Mouse (Mus musculus) limb, embryonic 11.5 days (tissue): ENCODE results near the gene Cyp4f18. TPM values are rescaled to one million over a fixed set of nuclear protein-coding genes. Genes with fewer than 3 reads are reported as not detected.
A peak's percentile ranks its signal among the peaks of the same experiment; 100 is the strongest.

ENCODE experiments used
- ATAC-seq: fragments of 200-750 bp; cut with Nextera tagmentation; 2 replicates; pipeline ENCODE4 v1.8.0; 2017; ENCODE audit warnings: low read depth; ENCODE audit not compliant: insufficient number of reproducible peaks, low FRiP score, low TSS enrichment
- DNase-seq: peaks from one replicate; pipeline ENCODE4 v3.0.0-alpha.2; 2015; ENCODE audit warnings: low spot score
- H3K27ac ChIP-seq: fragments of 300-500 bp; sonication (generic); replicated peaks from 2 replicates; pipeline ENCODE4 v1.5.1; 2014; ENCODE audit warnings: low read depth, mild to moderate bottlenecking, low read length
- H3K27me3 ChIP-seq: fragments of 300-500 bp; sonication (generic); 2 replicates; pipeline ENCODE4 v1.6.1; 2014; ENCODE audit warnings: mild to moderate bottlenecking, low read length, mixed read lengths; ENCODE audit not compliant: control insufficient read depth, insufficient read depth
- H3K36me3 ChIP-seq: fragments of 300-500 bp; sonication (generic); 2 replicates; pipeline ENCODE4 v1.6.1; 2014; ENCODE audit warnings: mild to moderate bottlenecking, low read length, moderate library complexity, mixed read lengths; ENCODE audit not compliant: control insufficient read depth, insufficient read depth
- H3K4me1 ChIP-seq: fragments of 300-500 bp; sonication (generic); 2 replicates; pipeline ENCODE4 v1.6.1; 2014; ENCODE audit warnings: low read length, mixed read lengths; ENCODE audit not compliant: control insufficient read depth, insufficient read depth
- H3K4me2 ChIP-seq: fragments of 300-500 bp; sonication (generic); 2 replicates; pipeline ENCODE4 v1.6.1; 2014; ENCODE audit warnings: low read depth, mild to moderate bottlenecking, moderate library complexity; ENCODE audit not compliant: severe bottlenecking
- H3K4me3 ChIP-seq: fragments of 300-500 bp; sonication (generic); 2 replicates; pipeline ENCODE4 v1.5.1; 2014; ENCODE audit warnings: low read depth, low read length
- H3K9ac ChIP-seq: fragments of 300-500 bp; sonication (generic); 2 replicates; pipeline ENCODE4 v1.6.1; 2014; ENCODE audit warnings: mild to moderate bottlenecking, low read length
- H3K9me3 ChIP-seq: fragments of 300-500 bp; sonication (generic); 2 replicates; pipeline ENCODE4 v1.6.1; 2016; ENCODE audit warnings: low read length; ENCODE audit not compliant: control insufficient read depth
- WGBS: fragments of 180-500 bp; shearing (Covaris S2); extraction: QIAGEN DNeasy Blood & Tissue Kit; methylation state at CpG from one replicate; pipeline ENCODE4 v1.1.7; 2014; 5-methylcytosine and 5-hydroxymethylcytosine counted together
- polyA plus RNA-seq: library from polyadenylated mRNA; unstranded; fragments of >200 nt; fragmentation: Nextera tagmentation; extraction: Ambion mirVana; gene quantifications from 2 replicates; pipeline ENCODE4 v1.2.1, GENCODE M21; 2014

Gene Cyp4f18
- polyA plus RNA-seq, 1 experiment from 2014 or later: 1.0 TPM

DNA sequence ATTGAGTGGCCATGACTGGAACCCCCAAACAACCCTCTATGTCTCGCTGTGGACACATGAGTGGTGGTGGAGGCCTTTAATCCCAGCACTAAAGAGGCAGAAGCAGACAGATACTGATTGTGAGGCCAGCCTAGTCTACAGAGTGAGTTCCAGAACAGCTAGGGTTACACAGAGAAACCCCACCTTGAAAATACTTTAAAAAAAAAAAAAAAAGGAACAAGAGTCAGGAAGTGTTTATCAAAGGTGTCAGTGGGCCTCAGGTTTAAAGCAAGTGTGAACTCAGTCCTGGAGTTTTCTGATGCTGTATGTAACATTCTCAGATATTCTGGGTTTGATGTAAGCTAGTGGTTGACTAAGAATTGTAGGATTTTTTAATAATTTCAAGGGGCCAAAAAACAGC, 56.9 kb downstream of the Cyp4f18 start:
- Histone ChIP-seq H3K9ac (no peak overlapping the region), H3K36me3 (no peaks in the 10 kb centered on the region; the same call in 1 of the 2 replicates), H3K27me3 (no peaks in the 10 kb centered on the region), H3K4me1 (no peaks in the 10 kb centered on the region), H3K4me2 (no peak overlapping the region), H3K27ac (no peak overlapping the region), H3K4me3 (no peak overlapping the region), H3K9me3 (no peaks in the 10 kb centered on the region; the same call in 1 of the 2 replicates)
- ATAC-seq (no peak), DNase-seq (peak; percentile 18)
- WGBS: 97% methylated on average over 1 of the region's 1 CpGs

DNA sequence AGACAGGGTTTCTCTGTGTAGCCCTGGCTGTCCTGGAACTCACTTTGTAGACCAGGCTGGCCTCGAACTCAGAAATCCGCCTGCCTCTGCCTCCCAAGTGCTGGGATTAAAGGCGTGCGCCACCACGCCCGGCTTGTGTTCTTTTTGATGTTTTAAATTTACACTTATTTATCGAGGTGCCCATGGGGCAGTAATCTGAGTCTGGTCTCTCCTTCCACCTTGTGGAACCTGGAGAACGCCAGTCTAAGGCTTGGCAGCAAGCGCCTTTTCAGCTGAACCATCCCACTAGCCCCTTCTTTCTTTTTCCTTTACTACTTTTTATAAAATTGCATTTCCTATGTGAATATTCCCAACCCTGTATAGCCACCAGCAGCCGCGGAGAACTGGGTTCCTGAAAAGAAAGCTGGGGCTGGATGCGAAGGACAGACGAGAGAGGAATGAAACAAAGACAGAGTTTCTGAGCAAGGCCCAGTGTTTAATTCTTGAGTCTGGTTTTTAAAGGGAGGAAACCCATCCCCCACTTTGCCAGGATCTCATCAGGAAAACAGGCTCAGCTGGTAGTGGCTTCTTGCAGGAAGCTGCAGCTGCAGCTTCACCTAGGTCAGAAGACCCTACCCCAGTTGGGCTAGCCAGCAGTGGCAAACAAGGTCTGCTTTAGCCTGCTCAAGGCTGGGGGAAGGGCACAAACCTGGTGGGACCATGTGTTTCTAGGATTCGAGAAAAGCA, 57.8 kb downstream of the Cyp4f18 start:
- DNase-seq (peak; percentile 32), ATAC-seq (no peak)
- Histone ChIP-seq H3K36me3 (no peaks in the 10 kb centered on the region; the same call in 1 of the 2 replicates), H3K9me3 (no peaks in the 10 kb centered on the region; the same call in 1 of the 2 replicates), H3K27me3 (no peaks in the 10 kb centered on the region), H3K27ac (0 out of 2 replicates have a peak overlapping the region, but pooled peaks have one; percentile 22), H3K4me2 (peak overlapping the region; percentile 44), H3K9ac (peak overlapping the region; percentile 84), H3K4me3 (peak overlapping the region; percentile 77), H3K4me1 (no peaks in the 10 kb centered on the region)
- 48% methylated on average over 13 of the region's 14 CpGs for WGBS

GRCm38 (mm10) chr8:71950482-71951221, 58.8 kb downstream of the Cyp4f18 start, which contains the start of gene Zfp961:
Gene Zfp961, plus strand, starts transcription at chr8:71951038.
- no peaks in the 10 kb centered on the region for H3K4me1 ChIP-seq
- no peaks in the 10 kb centered on the region; the same call in 1 of the 2 replicates for H3K36me3 ChIP-seq
- ATAC-seq (peak; percentile 100), DNase-seq (peak; percentile 99)
- H3K9ac ChIP-seq: peak within 1 kb of the TSS; percentile 84
- no peaks in the 10 kb centered on the region for H3K27me3 ChIP-seq
- H3K4me3 ChIP-seq: peak within 1 kb of the TSS; percentile 77
- H3K27ac ChIP-seq: 0 out of 2 replicates have a peak within 1 kb of the TSS, but pooled peaks have one; percentile 22
- H3K9me3 ChIP-seq: no peaks in the 10 kb centered on the region; the same call in 1 of the 2 replicates
- WGBS: 4% methylated on average over 34 of the region's 34 CpGs
- peak within 1 kb of the TSS; percentile 44 for H3K4me2 ChIP-seq

DNA sequence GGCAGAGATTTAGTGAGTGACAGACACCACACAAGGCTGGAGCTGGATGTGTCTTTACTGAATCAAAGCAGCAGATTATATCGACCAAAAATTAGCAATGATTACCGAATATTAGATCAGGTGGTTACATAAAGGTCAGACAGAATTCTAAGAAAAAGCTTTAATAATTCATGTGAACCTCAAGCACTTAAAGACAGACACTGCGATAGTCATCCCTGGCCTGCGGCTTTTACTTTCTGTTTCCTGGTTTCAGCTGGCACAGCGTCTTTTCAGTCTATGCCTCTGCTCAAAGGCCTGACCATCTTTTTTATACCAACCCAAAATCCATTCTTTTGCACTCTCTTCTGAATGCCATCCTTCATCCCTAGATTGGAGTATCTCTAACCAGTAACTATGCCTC, 60.8 kb downstream of the Cyp4f18 start:
- H3K4me2 ChIP-seq: no peak overlapping the region
- no peak for ATAC-seq
- no peaks in the 10 kb centered on the region; the same call in 1 of the 2 replicates for H3K9me3 ChIP-seq
- no peak overlapping the region for H3K9ac ChIP-seq
- WGBS: 88% methylated on average over 5 of the region's 5 CpGs
- H3K27me3 ChIP-seq: no peaks in the 10 kb centered on the region
- no peaks in the 10 kb centered on the region for H3K4me1 ChIP-seq
- H3K36me3 ChIP-seq: no peaks in the 10 kb centered on the region
- H3K4me3 ChIP-seq: no peak overlapping the region
- DNase-seq: no peak
- H3K27ac ChIP-seq: no peak overlapping the region

DNA sequence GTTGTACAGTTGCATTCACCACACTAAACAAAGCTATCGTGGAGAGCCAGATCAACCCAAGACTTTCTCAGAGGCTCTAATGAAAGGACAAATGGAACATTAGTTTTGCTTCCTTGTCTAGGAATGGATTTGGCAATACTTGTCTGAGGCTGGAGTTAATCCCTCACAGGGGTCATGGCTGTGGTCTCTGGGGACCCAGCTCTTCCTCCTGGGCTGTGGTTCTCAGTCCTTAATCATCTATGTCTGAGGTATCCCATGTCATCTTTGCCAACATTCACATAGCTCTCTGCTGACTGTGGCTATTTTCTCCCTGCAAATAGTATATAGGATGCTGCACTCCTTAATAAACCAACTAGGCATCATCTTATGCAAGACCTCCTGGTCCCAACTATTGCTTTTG, 67.7 kb downstream of the Cyp4f18 start:
- no peak overlapping the region for H3K27ac ChIP-seq
- 88% methylated on average over 1 of the region's 1 CpGs for WGBS
- no peaks in the 10 kb centered on the region for H3K9me3 ChIP-seq
- DNase-seq: no peak
- H3K27me3 ChIP-seq: no peaks in the 10 kb centered on the region
- no peaks in the 10 kb centered on the region for H3K36me3 ChIP-seq
- no peak for ATAC-seq
- H3K4me1 ChIP-seq: no peaks in the 10 kb centered on the region
- H3K9ac ChIP-seq: no peak overlapping the region
- no peak overlapping the region for H3K4me3 ChIP-seq
- no peak overlapping the region for H3K4me2 ChIP-seq

DNA sequence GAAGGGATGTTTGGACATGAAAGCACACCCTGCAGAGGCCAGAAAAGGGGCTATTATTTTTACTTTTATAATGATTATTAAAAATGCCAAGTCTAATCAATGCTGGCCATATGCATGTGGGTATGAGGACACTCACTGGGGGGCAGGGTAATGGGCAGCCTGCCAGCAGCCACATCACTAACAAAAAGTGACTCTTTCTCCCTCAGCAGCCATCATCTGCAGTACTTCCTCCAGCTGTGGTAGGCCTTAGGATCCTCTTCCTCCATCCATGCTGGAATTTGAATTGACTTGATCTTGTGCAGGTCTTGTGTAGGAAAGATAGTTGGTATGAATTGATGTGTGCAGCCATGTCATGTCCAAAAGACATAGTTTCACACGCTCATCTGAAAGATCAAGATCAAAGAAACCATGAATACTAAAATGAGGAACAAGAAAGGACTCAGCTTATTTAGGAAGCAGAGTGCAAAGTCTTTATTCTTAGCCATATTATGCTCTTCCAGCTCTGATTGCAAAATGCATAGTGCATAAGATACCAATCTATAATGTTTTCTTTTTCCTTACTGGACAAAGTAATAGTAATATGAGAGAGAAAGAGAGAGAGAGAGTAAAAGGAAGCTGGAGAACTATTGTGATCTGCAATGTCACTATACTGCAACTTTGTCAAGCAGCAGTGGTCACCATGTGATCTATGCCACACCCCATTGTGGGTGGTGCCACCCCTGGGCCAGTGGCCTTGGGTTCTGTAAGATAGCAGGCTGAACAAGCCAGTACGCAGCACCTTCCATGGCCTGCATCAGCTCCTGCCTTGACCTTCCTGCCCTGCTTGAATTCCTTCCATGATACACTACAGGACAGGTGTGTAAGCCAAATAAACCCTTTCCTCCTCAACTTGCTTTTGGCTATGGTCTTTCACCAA, 68.9 kb downstream of the Cyp4f18 start:
- ATAC-seq: 0 out of 2 replicates have a peak, but pooled peaks have one; percentile 51
- H3K4me3 ChIP-seq: no peak overlapping the region
- DNase-seq: no peak
- no peak overlapping the region for H3K27ac ChIP-seq
- H3K9me3 ChIP-seq: no peaks in the 10 kb centered on the region
- no peaks in the 10 kb centered on the region for H3K4me1 ChIP-seq
- no peak overlapping the region for H3K4me2 ChIP-seq
- no peak overlapping the region for H3K9ac ChIP-seq
- 89% methylated on average over 2 of the region's 2 CpGs for WGBS
- no peaks in the 10 kb centered on the region for H3K36me3 ChIP-seq
- H3K27me3 ChIP-seq: no peaks in the 10 kb centered on the region
